9 mouse cellular contexts compared by ENCODE assay signal in genomic region chr3:88237556-88238194, GRCm38 (mm10). TPM values are rescaled to one million over a fixed set of nuclear protein-coding genes. Genes with fewer than 3 reads are reported as not detected.
DNase-seq lines count a peak whose midpoint lies in the region; ATAC-seq and TF ChIP-seq lines count a peak whose summit lies in the region.
"Had no signal": no experiment of that assay in that cellular context is flagged by ENCODE, and none has a peak within 500 bp of the region (broad histone marks: within the 10 kb centered on the region; RNA-seq: fewer than 3 reads in every experiment).

No protein-coding gene starts in this region.

- peak; percentile 22; the same call in 1 of the 2 replicates for ATAC-seq in G1E (ENCODE audit: extremely low read depth, insufficient number of reproducible peaks, low FRiP score, poor library complexity, severe bottlenecking)
- ATAC-seq in common myeloid progenitor, adult 5-6 weeks (replicated peaks; ENCODE audit: low read depth, poor library complexity, severe bottlenecking): peak; percentile 74
- no peak for ATAC-seq in intestine, postnatal 0 days
- ATAC-seq in megakaryocyte-erythroid progenitor cell, adult 5-6 weeks (replicated peaks; ENCODE audit: low FRiP score, low TSS enrichment, poor library complexity, severe bottlenecking): peak; percentile 79

- peak; percentile 37 for DNase-seq in CD4-positive helper T cell, adult 2 months (ENCODE audit: low read depth, low spot score)
- DNase-seq in G1E (ENCODE audit: low spot score): peak; percentile 23
- DNase-seq in thymus, adult 2 months: peak; percentile 56
- DNase-seq in left cerebral cortex, adult 11 months (ENCODE audit: low spot score): no peak

- peak overlapping the region; percentile 25 for H3K4me2 ChIP-seq in intestine, postnatal 0 days (replicated peaks; ENCODE audit: low read depth)
- H3K4me2 ChIP-seq: embryonic facial prominence, embryonic 15.5 days; limb, embryonic 15.5 days had no signal

- H3K4me3 ChIP-seq in G1E (ENCODE audit: low read depth, low read length): no peak overlapping the region
- H3K4me3 ChIP-seq in intestine, postnatal 0 days (ENCODE audit: low read depth, low read length): no peak overlapping the region
- no peak overlapping the region for H3K4me3 ChIP-seq in thymus, adult 2 months (ENCODE audit: control insufficient read depth, insufficient read depth, low read length)
- H3K4me3 ChIP-seq: embryonic facial prominence, embryonic 15.5 days; limb, embryonic 15.5 days had no signal

- no peaks in the 10 kb centered on the region for H3K9me3 ChIP-seq in G1E (replicated peaks)
- no peaks in the 10 kb centered on the region for H3K9me3 ChIP-seq in intestine, postnatal 0 days (ENCODE audit: control insufficient read depth)
- H3K9me3 ChIP-seq: embryonic facial prominence, embryonic 15.5 days; limb, embryonic 15.5 days had no signal

- peaks cover 7% of the 10 kb centered on the region for H3K4me1 ChIP-seq in G1E (ENCODE audit: insufficient read depth, low read depth, low read length)
- no peaks in the 10 kb centered on the region for H3K4me1 ChIP-seq in intestine, postnatal 0 days (replicated peaks; ENCODE audit: control insufficient read depth, insufficient read depth, low read length)
- no peaks in the 10 kb centered on the region for H3K4me1 ChIP-seq in thymus, adult 2 months (replicated peaks; ENCODE audit: control insufficient read depth, insufficient read depth, low read length)

- TF ChIP-seq POLR2A in thymus, adult 2 months (IDR thresholded peaks at IDR 0.05; ENCODE audit: control insufficient read depth, extremely low read depth, insufficient read depth, low read length, poor library complexity): no peak

- peak; percentile 35; the same call in 1 of the 2 replicates for TF ChIP-seq CTCF in G1E (IDR thresholded peaks at IDR 0.05; ENCODE audit: low read depth, low read length)
- TF ChIP-seq CTCF in intestine, postnatal 0 days (IDR thresholded peaks at IDR 0.05; ENCODE audit: low read depth): peak; percentile 63
- TF ChIP-seq CTCF in thymus, adult 2 months (IDR thresholded peaks at IDR 0.05; ENCODE audit: borderline replicate concordance, control insufficient read depth, extremely low read depth, insufficient read depth, low read length, poor library complexity): peak; percentile 63; the same call in 1 of the 2 replicates

- H3K9ac ChIP-seq in intestine, postnatal 0 days (ENCODE audit: low read depth, low read length): no peak overlapping the region
- H3K9ac ChIP-seq: embryonic facial prominence, embryonic 15.5 days; limb, embryonic 15.5 days had no signal

- H3K27me3 ChIP-seq in G1E (ENCODE audit: insufficient read depth, low read length): peaks cover 72% of the 10 kb centered on the region
- peaks cover 56% of the 10 kb centered on the region for H3K27me3 ChIP-seq in intestine, postnatal 0 days (replicated peaks; ENCODE audit: control insufficient read depth, insufficient read depth, low read length)
- peaks cover 8% of the 10 kb centered on the region; the same call in 1 of the 2 replicates for H3K27me3 ChIP-seq in thymus, adult 2 months (ENCODE audit: control insufficient read depth, insufficient read depth, low read length)

- 11% methylated on average over 10 of the region's 10 CpGs for WGBS in intestine, postnatal 0 days
- 10% methylated on average over 10 of the region's 10 CpGs for WGBS in thymus, adult 2 months

- H3K36me3 ChIP-seq in G1E (replicated peaks): no peaks in the 10 kb centered on the region
- H3K36me3 ChIP-seq in intestine, postnatal 0 days (ENCODE audit: control insufficient read depth, insufficient read depth): no peaks in the 10 kb centered on the region
- no peaks in the 10 kb centered on the region for H3K36me3 ChIP-seq in thymus, adult 2 months (ENCODE audit: control insufficient read depth, insufficient read depth, low read length)
- H3K36me3 ChIP-seq: embryonic facial prominence, embryonic 15.5 days; limb, embryonic 15.5 days had no signal

- H3K27ac ChIP-seq in intestine, postnatal 0 days (ENCODE audit: low read depth, low read length): no peak overlapping the region
- no peak overlapping the region for H3K27ac ChIP-seq in thymus, adult 2 months (ENCODE audit: control insufficient read depth, insufficient read depth, low read length)
- H3K27ac ChIP-seq: embryonic facial prominence, embryonic 15.5 days; limb, embryonic 15.5 days had no signal

RNA-seq across cellular contexts. Expression of gene Rhbg, which starts 16.8 kb away (rescaled TPM):
- total RNA-seq in G1E (2014; fragmentation: Nextera tagmentation) (not detected in 2 replicates), G1E (2017) (not detected in 2 replicates)
- polyA plus RNA-seq in G1E (2012): not detected in 2 replicates
- not detected in 2 replicates for total RNA-seq in common myeloid progenitor, adult 5-6 weeks (2017)
- 0.60 and 0.65 TPM in 2 replicates for polyA plus RNA-seq in intestine, postnatal 0 days (2015; fragmentation: Nextera tagmentation; extraction: Ambion mirVana)
- total RNA-seq in megakaryocyte-erythroid progenitor cell, adult 5-6 weeks (2014; fragmentation: Nextera tagmentation): not detected in 2 replicates
- total RNA-seq in megakaryocyte-erythroid progenitor cell, adult 5-6 weeks (2017): not detected in 2 replicates
- 2.5 and 2.7 TPM in 2 replicates for polyA plus RNA-seq in thymus, adult 2 months (2012; rRNA removed)

RNA-seq across cellular contexts. Expression of gene Gm38392, which starts 49.3 kb away (rescaled TPM):
- total RNA-seq in G1E (2014; fragmentation: Nextera tagmentation) (not detected in 2 replicates), G1E (2017) (not detected in 2 replicates)
- not detected in 2 replicates for polyA plus RNA-seq in G1E (2012)
- total RNA-seq in common myeloid progenitor, adult 5-6 weeks (2017): not detected in 2 replicates
- 0.13 and 0.18 TPM in 2 replicates for polyA plus RNA-seq in intestine, postnatal 0 days (2015; fragmentation: Nextera tagmentation; extraction: Ambion mirVana)
- total RNA-seq in megakaryocyte-erythroid progenitor cell, adult 5-6 weeks (2014; fragmentation: Nextera tagmentation): not detected in 2 replicates
- not detected in 2 replicates for total RNA-seq in megakaryocyte-erythroid progenitor cell, adult 5-6 weeks (2017)
- polyA plus RNA-seq in thymus, adult 2 months (2012; rRNA removed): 0.11 TPM in 1 of 2 replicates, not detected in the other

RNA-seq across cellular contexts. Expression of gene Tsacc, which starts 59.1 kb away (rescaled TPM):
- total RNA-seq in G1E (2014; fragmentation: Nextera tagmentation) (11.5 and 17.6 TPM in 2 replicates), G1E (2017) (6.3 and 13.9 TPM in 2 replicates)
- polyA plus RNA-seq in G1E (2012): 0.74 and 1.1 TPM in 2 replicates
- 2.6 and 2.8 TPM in 2 replicates for total RNA-seq in common myeloid progenitor, adult 5-6 weeks (2017)
- 6.1 and 7.2 TPM in 2 replicates for polyA plus RNA-seq in intestine, postnatal 0 days (2015; fragmentation: Nextera tagmentation; extraction: Ambion mirVana)
- total RNA-seq in megakaryocyte-erythroid progenitor cell, adult 5-6 weeks (2014; fragmentation: Nextera tagmentation): 7.2 and 19.5 TPM in 2 replicates
- total RNA-seq in megakaryocyte-erythroid progenitor cell, adult 5-6 weeks (2017): 9.8 TPM in 1 of 2 replicates, not detected in the other
- 2.8 and 3.3 TPM in 2 replicates for polyA plus RNA-seq in thymus, adult 2 months (2012; rRNA removed)

RNA-seq across cellular contexts. Expression of gene Cct3, which starts 59.2 kb away (rescaled TPM):
- total RNA-seq in G1E (2014; fragmentation: Nextera tagmentation) (213 and 234 TPM in 2 replicates), G1E (2017) (292 and 314 TPM in 2 replicates)
- polyA plus RNA-seq in G1E (2012): 27.9 and 28.7 TPM in 2 replicates
- 331 and 375 TPM in 2 replicates for total RNA-seq in common myeloid progenitor, adult 5-6 weeks (2017)
- 170 and 175 TPM in 2 replicates for polyA plus RNA-seq in intestine, postnatal 0 days (2015; fragmentation: Nextera tagmentation; extraction: Ambion mirVana)
- total RNA-seq in megakaryocyte-erythroid progenitor cell, adult 5-6 weeks (2014; fragmentation: Nextera tagmentation): 703 and 802 TPM in 2 replicates
- total RNA-seq in megakaryocyte-erythroid progenitor cell, adult 5-6 weeks (2017): 484 and 489 TPM in 2 replicates
- 166 and 205 TPM in 2 replicates for polyA plus RNA-seq in thymus, adult 2 months (2012; rRNA removed)
